Mouse (Mus musculus): ENCODE measurements around the gene Eml1. TPM values are rescaled to one million over a fixed set of nuclear protein-coding genes. Genes with fewer than 3 reads are reported as not detected.

Eml1 gene
- polyA plus RNA-seq, 1 experiment from 2014 or later: 55.1 TPM

DNA sequence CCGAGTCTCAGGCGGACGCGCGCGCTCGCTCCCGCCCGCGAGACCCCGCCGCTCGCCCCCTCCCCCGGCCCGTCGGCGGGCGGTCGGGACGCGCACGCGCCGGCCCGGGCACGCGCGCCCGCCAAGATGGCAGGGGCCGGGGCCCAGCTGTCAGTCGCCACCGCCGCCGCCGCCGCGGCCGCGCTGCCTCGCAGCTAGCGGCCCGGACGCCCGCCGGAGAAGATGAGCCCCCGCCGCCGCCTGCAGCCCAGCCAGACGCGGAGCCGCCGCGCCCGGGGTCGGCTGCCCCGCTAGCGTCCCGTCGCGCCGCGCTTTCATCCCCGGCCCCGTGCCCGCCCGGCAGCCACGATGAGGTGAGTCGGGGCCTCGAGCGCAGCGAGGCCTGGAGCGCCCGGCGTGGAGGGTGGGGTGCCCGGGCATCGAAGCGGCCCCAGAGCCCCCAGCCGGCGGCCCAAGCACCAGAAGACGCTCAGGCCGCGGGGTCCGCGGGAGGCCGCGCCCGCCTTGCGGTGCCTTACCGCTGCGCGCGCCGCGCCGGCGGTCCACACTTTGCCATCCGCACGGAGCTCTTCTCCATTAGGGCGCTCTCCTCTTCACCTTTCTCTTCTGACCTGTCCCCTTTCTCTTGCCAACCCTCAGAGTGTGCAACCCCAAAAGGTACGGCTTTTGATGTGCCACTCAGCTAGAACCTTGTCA lies 184.3 kb downstream of the Eml1 start:
- no peaks in the 10 kb centered on the region for H3K27me3 ChIP-seq (ENCODE audit: control insufficient read depth, insufficient read depth, low read length)
- H3K27ac ChIP-seq: peak overlapping the region; percentile 94
- H3K9me3 ChIP-seq (ENCODE audit: control insufficient read depth, low read length): no peaks in the 10 kb centered on the region
- peaks cover 36% of the 10 kb centered on the region for H3K4me1 ChIP-seq (replicated peaks; ENCODE audit: control insufficient read depth, insufficient read depth, low read length)
- no peaks in the 10 kb centered on the region for H3K36me3 ChIP-seq (replicated peaks; ENCODE audit: control insufficient read depth, insufficient read depth)
- DNase-seq (ENCODE audit: low spot score) (peak; percentile 34), ATAC-seq (ENCODE audit: low FRiP score) (peak; percentile 68)
- H3K9ac ChIP-seq: peak overlapping the region; percentile 98
- peak overlapping the region; percentile 66 for H3K4me2 ChIP-seq (replicated peaks)
- peak overlapping the region; percentile 93 for H3K4me3 ChIP-seq (replicated peaks; ENCODE audit: low read length)
- whole genome bisulfite sequencing: under 1% methylated on average over 78 of the region's 100 CpGs

DNA sequence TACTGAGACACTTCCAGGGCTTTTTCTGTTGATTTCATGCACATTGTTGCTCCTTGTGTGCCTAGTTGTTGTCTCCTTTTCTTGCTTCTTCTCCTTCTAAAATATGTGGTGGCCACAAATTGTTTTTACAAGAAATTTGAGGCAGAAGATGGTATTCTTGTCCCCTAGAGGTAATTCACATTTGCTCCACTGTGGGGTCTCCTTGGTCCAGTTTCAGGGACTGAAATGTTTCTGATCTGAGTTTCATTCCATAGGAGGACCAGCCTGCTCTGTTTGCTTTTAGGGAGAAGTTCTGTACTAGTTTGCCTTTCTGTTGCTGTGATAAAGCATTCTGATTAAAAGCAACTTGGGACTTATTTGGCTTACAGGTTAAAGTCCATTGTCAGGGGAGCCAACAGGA lies 187.4 kb downstream of the Eml1 start:
- Histone ChIP-seq H3K27ac (no peak overlapping the region), H3K4me1 (replicated peaks; ENCODE audit: control insufficient read depth, insufficient read depth, low read length) (peaks cover 37% of the 10 kb centered on the region), H3K9ac (no peak overlapping the region; the same call in 1 of the 2 replicates), H3K4me2 (replicated peaks) (peak overlapping the region; percentile 16), H3K27me3 (ENCODE audit: control insufficient read depth, insufficient read depth, low read length) (no peaks in the 10 kb centered on the region), H3K4me3 (replicated peaks; ENCODE audit: low read length) (no peak overlapping the region), H3K9me3 (ENCODE audit: control insufficient read depth, low read length) (no peaks in the 10 kb centered on the region), H3K36me3 (replicated peaks; ENCODE audit: control insufficient read depth, insufficient read depth) (no peaks in the 10 kb centered on the region)
- no peak for DNase-seq (ENCODE audit: low spot score)
- no peak for ATAC-seq (ENCODE audit: low FRiP score)

DNA sequence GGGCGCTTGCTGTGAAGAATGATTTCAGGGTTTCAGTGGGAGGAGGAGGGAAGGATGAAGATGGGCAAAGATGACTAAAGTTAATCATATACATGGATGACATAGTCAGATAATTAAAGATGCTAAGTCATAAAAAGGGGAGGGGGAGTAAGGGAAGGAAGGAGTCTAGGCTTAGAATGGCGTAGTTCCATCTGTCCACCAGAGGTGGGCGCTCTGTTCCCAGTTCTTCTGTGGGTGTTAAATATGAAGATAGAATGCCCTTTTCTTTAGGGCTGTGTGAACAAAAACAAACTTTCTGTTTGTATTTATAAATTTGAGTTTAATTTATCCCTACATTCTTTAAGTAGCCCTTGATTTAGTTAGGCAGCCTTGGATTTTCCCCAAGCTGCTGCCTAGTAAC lies 192.5 kb downstream of the Eml1 start:
- Histone ChIP-seq H3K36me3 (replicated peaks; ENCODE audit: control insufficient read depth, insufficient read depth) (no peaks in the 10 kb centered on the region), H3K27me3 (ENCODE audit: control insufficient read depth, insufficient read depth, low read length) (no peaks in the 10 kb centered on the region), H3K9ac (no peak overlapping the region), H3K4me1 (replicated peaks; ENCODE audit: control insufficient read depth, insufficient read depth, low read length) (peaks cover 37% of the 10 kb centered on the region), H3K27ac (no peak overlapping the region), H3K4me2 (replicated peaks) (no peak overlapping the region), H3K9me3 (ENCODE audit: control insufficient read depth, low read length) (no peaks in the 10 kb centered on the region), H3K4me3 (replicated peaks; ENCODE audit: low read length) (no peak overlapping the region)
- ATAC-seq (ENCODE audit: low FRiP score) (no peak), DNase-seq (ENCODE audit: low spot score) (no peak)
- 79% methylated on average over 3 of the region's 3 CpGs for WGBS

DNA sequence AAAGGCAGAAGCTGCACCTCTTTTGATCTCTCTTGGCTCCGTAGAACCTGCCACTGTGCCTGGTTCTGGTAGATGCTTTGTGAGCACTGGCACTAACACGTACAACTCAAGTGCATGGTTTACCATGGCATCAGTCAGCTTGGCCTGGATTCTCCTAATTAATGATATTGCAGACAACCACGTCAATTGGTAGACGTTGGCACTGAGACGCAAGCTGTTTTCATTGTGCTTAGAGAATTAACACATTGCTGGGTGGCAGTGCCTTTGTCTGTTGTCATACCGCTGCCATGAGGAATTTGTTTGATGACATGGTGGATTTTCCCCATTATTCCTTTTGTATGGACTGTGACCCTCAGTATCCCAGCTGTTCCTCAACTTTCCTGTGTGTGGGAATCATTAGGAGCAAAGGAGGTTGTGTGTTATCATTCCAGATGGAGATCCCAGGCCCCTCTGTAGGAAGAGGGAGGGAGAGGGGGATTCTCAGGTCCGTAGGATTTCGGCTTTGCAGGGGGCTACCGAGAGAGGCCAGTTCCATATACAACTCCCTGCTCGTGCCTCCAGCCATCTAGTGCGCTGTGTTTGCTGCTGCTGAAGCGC lies 194.3 kb downstream of the Eml1 start:
- WGBS: 16% methylated on average over 12 of the region's 12 CpGs
- peaks cover 22% of the 10 kb centered on the region for H3K4me1 ChIP-seq (replicated peaks; ENCODE audit: control insufficient read depth, insufficient read depth, low read length)

DNA sequence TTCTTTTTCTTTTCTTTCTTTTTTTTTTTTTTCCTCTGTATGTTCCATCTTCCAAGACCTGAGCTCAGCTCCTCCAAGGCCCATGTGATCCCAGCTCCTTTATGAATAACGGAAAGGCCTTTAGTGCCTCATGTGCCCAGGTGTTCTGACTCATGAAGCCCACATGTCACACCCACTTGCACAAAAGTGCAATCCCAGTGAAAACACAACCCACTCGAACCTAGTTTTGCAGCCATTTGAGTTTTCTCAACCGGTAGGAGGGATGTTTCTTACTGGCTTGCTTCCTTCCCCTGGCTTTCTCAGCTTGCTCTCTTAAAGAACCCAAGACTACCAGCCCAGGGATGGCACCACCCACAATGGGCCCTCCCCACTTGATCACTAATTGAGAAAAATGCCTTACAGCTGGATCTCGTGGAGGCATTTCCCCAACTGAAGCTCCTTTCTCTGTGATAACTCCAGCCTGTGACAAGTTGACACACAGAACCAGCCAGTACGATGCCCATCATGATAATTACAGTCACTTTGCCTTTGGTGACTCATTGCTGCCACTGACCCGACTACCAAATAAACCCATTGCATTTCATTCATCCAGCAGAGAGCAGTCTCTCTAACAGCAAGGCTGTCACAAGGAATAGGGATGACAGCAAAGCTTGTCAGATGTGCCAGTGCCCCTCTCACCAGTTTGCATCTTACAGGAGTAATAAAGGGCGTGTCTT lies 208.6 kb downstream of the Eml1 start:
- Histone ChIP-seq H3K4me3 (replicated peaks; ENCODE audit: low read length) (no peak overlapping the region), H3K27me3 (ENCODE audit: control insufficient read depth, insufficient read depth, low read length) (no peaks in the 10 kb centered on the region), H3K4me2 (replicated peaks) (no peak overlapping the region), H3K27ac (no peak overlapping the region), H3K4me1 (replicated peaks; ENCODE audit: control insufficient read depth, insufficient read depth, low read length) (no peaks in the 10 kb centered on the region), H3K9me3 (ENCODE audit: control insufficient read depth, low read length) (no peaks in the 10 kb centered on the region), H3K9ac (no peak overlapping the region), H3K36me3 (replicated peaks; ENCODE audit: control insufficient read depth, insufficient read depth) (0 out of 2 replicates have a peak, but pooled peaks cover 13% of the 10 kb centered on the region)
- no peak for DNase-seq (ENCODE audit: low spot score)
- WGBS: 84% methylated on average over 7 of the region's 7 CpGs
- ATAC-seq (ENCODE audit: low FRiP score): no peak

More for the DNA sequence above, 194.3 kb downstream of the Eml1 start:
- peak; percentile 35 for DNase-seq (ENCODE audit: low spot score)
- no peaks in the 10 kb centered on the region for H3K36me3 ChIP-seq (replicated peaks; ENCODE audit: control insufficient read depth, insufficient read depth)
- peak overlapping the region; percentile 20; the same call in 1 of the 2 replicates for H3K9ac ChIP-seq
- no peak overlapping the region for H3K4me3 ChIP-seq (replicated peaks; ENCODE audit: low read length)
- no peaks in the 10 kb centered on the region for H3K9me3 ChIP-seq (ENCODE audit: control insufficient read depth, low read length)
- ATAC-seq (ENCODE audit: low FRiP score): peak; percentile 66; the same call in 1 of the 2 replicates
- peak overlapping the region; percentile 23 for H3K4me2 ChIP-seq (replicated peaks)
- H3K27ac ChIP-seq: peak overlapping the region; percentile 44
- no peaks in the 10 kb centered on the region for H3K27me3 ChIP-seq (ENCODE audit: control insufficient read depth, insufficient read depth, low read length)

DNA sequence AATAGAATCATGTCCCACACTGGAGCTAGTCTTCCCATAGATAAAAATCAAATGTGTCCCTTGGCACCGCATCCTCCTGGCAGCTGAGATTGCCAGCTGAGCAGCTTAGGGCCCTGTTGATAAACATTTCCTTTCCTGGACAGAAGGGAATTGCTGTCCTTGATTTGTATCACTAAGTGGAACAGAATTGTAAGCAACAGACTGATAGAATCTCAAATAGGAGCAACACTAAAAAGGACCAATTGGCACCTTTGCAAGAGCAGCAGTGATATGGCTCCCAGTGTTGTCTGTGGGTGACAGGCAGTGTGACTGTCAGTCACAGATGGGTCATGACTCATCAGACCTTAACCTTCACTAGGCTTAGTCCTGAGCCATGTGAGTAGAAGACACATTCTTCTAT lies 213.0 kb downstream of the Eml1 start:
- no peak for DNase-seq (ENCODE audit: low spot score)
- no peaks in the 10 kb centered on the region for H3K27me3 ChIP-seq (ENCODE audit: control insufficient read depth, insufficient read depth, low read length)
- H3K36me3 ChIP-seq (replicated peaks; ENCODE audit: control insufficient read depth, insufficient read depth): peaks cover 11% of the 10 kb centered on the region; the same call in 1 of the 2 replicates
- WGBS: 82% methylated on average over 1 of the region's 1 CpGs
- no peaks in the 10 kb centered on the region for H3K9me3 ChIP-seq (ENCODE audit: control insufficient read depth, low read length)
- no peak overlapping the region for H3K4me3 ChIP-seq (replicated peaks; ENCODE audit: low read length)
- H3K4me1 ChIP-seq (replicated peaks; ENCODE audit: control insufficient read depth, insufficient read depth, low read length): no peaks in the 10 kb centered on the region
- H3K9ac ChIP-seq: no peak overlapping the region
- no peak for ATAC-seq (ENCODE audit: low FRiP score)
- H3K27ac ChIP-seq: no peak overlapping the region
- H3K4me2 ChIP-seq (replicated peaks): no peak overlapping the region

Other genes starting within 250 kb of the Eml1 start
- 86.7 and 89.8 TPM in 2 replicates for gene Setd3, start 191.6 kb upstream of the Eml1 start, polyA plus RNA-seq (2014; fragmentation: Nextera tagmentation; extraction: Ambion mirVana)
- 4.4 and 5.6 TPM in 2 replicates for gene Ccnk, start 191.4 kb upstream of the Eml1 start, polyA plus RNA-seq (2014; fragmentation: Nextera tagmentation; extraction: Ambion mirVana)
- gene Ccdc85c, start 95.5 kb upstream of the Eml1 start, polyA plus RNA-seq (2014; fragmentation: Nextera tagmentation; extraction: Ambion mirVana): 13.9 and 16.5 TPM in 2 replicates
- 1.8 and 1.9 TPM in 2 replicates for gene Hhipl1, start 64.7 kb upstream of the Eml1 start, polyA plus RNA-seq (2014; fragmentation: Nextera tagmentation; extraction: Ambion mirVana)
- 22.7 and 23.5 TPM in 2 replicates for gene Cyp46a1, start 36.6 kb upstream of the Eml1 start, polyA plus RNA-seq (2014; fragmentation: Nextera tagmentation; extraction: Ambion mirVana)
- 243 and 270 TPM in 2 replicates for gene Evl, start 183.8 kb downstream of the Eml1 start, polyA plus RNA-seq (2014; fragmentation: Nextera tagmentation; extraction: Ambion mirVana)